Mouse (Mus musculus): ENCODE measurements around the gene Olfr975.
"Not testable (repeated sequence)": the region's sequence is repeated elsewhere in the genome, so short reads cannot be mapped to it uniquely, and the experiment has no call there.

The Olfr975 gene

GRCm38 (mm10) chr9:39951946-39952345, at the start of gene Olfr975:
Gene Olfr975, minus strand, starts transcription at chr9:39952046.
- no peak for DNase-seq (ENCODE audit: low spot score in 2 of 2)

GRCm38 (mm10) chr9:39991813-39992212, 40.0 kb upstream of the Olfr975 start, which contains the start of gene Olfr978:
Gene Olfr978, plus strand, starts transcription at chr9:39992113.
- DNase-seq (ENCODE audit: low spot score in 2 of 2), result no peak

- not testable (repeated sequence) for DNase-seq (ENCODE audit: low spot score in 2 of 2)
These were observed 24.8 kb upstream of the Olfr975 start for GRCm38 (mm10) chr9:39976581-39977145.

DNA sequence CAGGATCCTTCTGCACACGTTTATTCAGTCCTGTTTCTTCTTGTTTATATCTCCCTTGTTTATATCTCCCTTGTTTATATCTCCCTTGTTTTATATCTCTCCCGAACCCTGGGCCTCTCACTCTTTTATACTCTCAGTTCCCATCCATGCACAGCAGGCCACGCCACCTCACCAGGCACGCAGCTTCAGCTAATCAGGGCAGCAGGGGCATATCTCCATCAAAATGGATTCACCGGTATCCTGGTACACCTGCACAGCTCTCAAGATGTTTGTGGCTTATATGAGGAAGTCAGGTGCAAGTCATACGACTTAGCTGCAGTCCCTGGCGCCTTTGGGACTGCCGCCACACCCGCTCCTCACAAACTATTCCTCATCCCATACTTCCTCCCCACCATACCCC, 9.2 kb upstream of the Olfr975 start, which contains the start of gene Olfr976:
Gene Olfr976, minus strand, starts transcription at position 101 of the 400 bp plus-strand sequence.
- not testable (repeated sequence) for DNase-seq (ENCODE audit: low spot score in 2 of 2)

DNA sequence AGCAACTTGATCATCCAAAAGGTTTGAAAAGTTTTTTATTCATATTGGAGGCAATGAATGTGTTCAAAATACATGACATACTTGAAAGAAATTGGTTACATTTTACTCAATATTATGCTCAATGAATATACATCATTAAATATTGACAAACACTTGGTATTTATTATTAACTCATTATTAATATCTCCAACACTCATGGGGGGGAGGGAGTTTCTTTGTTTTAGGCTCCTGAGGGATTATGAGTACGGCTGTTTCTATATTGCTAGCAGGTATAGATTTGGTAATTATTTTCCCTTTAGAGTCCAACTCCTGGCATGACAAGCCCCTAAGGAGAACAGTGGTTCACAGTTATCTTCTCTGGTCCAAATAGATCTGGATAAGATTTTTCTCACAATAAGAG, 14.6 kb downstream of the Olfr975 start, which contains the start of gene Olfr974:
Gene Olfr974, plus strand, starts transcription at position 301 of the 400 bp plus-strand sequence.
- no peak for DNase-seq (ENCODE audit: low spot score in 2 of 2)

DNA sequence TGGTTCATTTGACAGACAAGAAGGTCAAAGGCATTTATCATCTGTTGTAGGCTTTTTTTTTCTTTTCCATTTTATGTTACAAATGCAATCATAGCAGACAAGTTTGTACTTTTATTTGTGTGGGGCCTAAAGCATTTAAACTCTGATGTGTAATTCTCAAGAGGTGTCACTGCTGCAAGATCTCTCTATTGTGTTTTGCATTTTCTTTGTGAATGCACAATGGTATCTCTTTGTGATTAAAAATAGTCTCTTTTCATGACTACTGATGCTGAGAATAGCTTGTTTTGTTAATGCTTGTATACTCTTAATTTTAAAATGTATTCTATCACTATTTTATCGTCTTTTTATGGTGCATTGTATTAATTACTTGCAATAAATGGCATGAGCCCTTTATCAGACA, 23.0 kb downstream of the Olfr975 start:
- not testable (repeated sequence) for DNase-seq (ENCODE audit: low spot score in 2 of 2)

DNA sequence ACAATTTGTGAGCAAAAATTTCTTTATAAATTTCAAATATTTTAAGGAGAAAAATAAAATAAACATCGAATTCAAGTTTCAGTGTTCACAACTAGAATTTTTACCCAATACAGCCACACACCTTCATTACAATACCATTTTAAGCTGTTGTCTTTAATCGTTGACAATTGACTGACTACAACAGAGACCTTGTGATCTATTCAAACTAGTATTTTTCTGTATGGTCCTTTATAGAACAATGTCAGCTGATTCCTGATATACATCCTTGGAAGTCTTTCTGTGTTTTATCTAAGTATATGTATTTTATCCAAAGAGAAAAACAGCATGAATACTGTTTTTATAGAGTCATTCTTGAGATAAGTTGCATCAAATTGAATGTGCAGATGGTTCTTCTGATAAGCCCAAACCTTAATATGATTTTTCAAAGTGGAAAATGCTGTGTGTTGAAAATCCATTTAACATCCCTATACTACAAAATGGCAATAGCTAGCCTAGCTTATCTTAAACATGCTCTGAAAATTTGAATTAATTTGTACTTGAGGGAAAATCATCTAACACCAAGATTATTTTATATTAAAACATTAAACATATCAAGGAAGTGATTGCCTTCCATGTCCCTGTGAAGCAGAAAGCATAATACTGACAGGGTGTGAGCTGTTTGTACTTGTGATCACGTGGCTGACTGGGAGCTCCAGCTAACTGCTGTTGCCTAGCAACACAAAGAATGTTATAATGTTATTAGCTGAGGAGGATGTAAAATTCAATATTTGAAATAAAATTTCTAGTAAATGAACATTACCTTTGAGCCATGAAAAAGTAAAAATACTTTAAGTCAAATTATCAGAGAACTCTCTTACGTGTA, 23.6 kb downstream of the Olfr975 start:
- not testable (repeated sequence) for DNase-seq (ENCODE audit: low spot score in 2 of 2)

DNA sequence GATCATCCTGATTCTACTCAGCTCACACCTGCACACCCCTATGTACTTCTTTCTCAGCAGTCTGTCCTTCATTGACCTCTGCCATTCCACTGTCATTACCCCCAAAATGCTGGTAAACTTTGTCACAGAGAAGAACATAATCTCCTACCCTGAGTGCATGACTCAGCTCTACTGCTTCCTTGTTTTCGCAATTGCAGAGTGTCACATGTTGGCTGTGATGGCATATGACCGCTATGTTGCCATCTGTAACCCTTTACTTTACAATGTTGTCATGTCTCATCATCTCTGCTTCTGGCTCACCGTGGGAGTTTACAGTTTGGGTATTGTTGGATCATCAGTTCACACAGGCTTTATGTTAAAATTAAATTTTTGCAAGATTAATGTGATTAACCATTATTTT, 41.9 kb downstream of the Olfr975 start:
- DNase-seq (ENCODE audit: low spot score in 2 of 2), result no peak

DNA sequence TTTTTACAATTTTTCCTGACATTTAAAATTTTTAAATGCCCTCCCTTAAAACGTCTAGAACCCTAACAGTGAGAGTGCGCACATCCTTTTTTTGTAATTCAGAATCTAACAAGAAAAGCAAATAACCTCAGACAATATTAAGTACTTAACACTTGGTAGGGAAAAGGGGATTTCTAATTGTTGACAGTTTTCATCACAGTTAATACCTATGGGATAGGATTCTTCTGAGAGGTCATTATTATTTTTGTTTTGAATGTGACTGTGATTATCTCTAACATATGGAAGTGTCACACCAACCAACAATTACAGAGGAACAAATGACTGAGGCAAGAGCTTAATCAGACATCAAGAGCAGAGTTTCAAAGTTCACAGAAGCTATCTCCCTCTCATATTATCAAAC, 44.8 kb downstream of the Olfr975 start, which contains the start of gene Olfr229:
Gene Olfr229, plus strand, starts transcription at position 301 of the 400 bp plus-strand sequence.
- no peak for DNase-seq (ENCODE audit: low spot score in 2 of 2)

DNA sequence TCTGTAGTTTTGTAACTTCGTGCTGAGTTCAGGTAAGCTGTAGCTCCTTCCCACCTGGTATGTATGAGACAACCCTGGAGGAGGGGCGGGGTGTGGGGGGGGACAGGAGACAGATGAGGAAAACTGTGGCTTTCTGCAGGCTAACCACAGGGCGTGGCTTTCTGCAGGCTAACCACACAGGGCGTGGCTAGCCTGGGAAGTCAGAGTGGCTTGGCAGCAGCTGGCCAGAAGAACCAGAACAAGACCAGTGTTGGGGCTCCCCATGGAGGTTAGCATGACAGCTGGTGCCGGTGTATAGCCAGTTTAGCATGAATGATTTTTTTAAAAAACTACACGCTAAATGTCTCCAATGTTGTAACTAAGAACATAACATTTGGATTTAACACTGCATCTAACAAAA, 46.7 kb downstream of the Olfr975 start:
- no peak for DNase-seq (ENCODE audit: low spot score in 2 of 2)

All from spleen, postnatal 14 days (tissue).